Mouse (Mus musculus): ENCODE data around the gene Coq6. TPM values are rescaled to one million over a fixed set of nuclear protein-coding genes. Genes with fewer than 3 reads are reported as not detected.

The Coq6 gene
- polyA plus RNA-seq, 2 experiments = 22.0 to 22.5 TPM

- no peak for TF ChIP-seq EP300 (IDR thresholded peaks at IDR 0.05; ENCODE audit: low read depth)
- no peak for TF ChIP-seq CTCF (IDR thresholded peaks at IDR 0.05; ENCODE audit: low read depth)
- Histone ChIP-seq H3K27me3 (ENCODE audit: control insufficient read depth, insufficient read depth, low read length) (no peaks in the 10 kb centered on the region), H3K4me2 (ENCODE audit: low read depth) (no peak overlapping the region), H3K9me3 (ENCODE audit: control insufficient read depth, low read length) (no peaks in the 10 kb centered on the region), H3K4me3 (ENCODE audit: insufficient read depth in 1 of 2, low read depth in 2 of 2, low read length in 2 of 2) (no peak overlapping the region), H3K4me1 (replicated peaks; ENCODE audit: control insufficient read depth in 2 of 2, insufficient read depth in 2 of 2, low read length in 1 of 2) (peaks cover 10 to 16% of the 10 kb centered on the region in 2 experiments), H3K27ac (no peak overlapping the region), H3K36me3 (replicated peaks; ENCODE audit: control insufficient read depth, insufficient read depth, low read depth) (no peaks in the 10 kb centered on the region), H3K9ac (replicated peaks) (no peak overlapping the region)
- no peak for ATAC-seq (ENCODE audit: insufficient read depth)
- WGBS (ENCODE audit: insufficient replicate concordance) = 83% methylated on average over 6 of the region's 6 CpGs
- DNase-seq (ENCODE audit: low read depth in 3 of 3, low spot score in 3 of 3) = no peak
Measured at GRCm38 (mm10) chr12:84404541-84404940, 43.1 kb downstream of the Coq6 start.

DNA sequence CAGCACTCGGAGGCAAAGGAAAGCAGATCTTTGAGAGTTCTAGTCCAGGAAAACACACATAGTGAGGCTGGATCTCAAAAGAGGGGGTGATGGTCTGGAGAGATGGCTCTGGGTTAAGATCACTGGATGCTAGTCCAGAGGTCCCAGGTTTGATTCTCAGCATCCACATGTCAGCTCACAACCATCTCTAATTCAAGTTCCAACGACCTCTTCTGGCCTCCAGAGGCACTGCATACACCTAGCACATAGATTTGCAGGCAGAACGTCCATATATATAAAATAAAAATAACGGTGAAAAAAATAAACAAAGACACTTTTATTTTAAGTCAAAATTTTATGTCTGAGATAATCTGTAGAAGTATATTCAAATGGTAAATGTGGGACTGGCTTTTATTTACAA is 45.8 kb downstream of the Coq6 start:
- TF ChIP-seq CTCF (IDR thresholded peaks at IDR 0.05; ENCODE audit: low read depth) (no peak), EP300 (IDR thresholded peaks at IDR 0.05; ENCODE audit: low read depth) (no peak)
- ATAC-seq (ENCODE audit: insufficient read depth) = no peak
- H3K36me3 ChIP-seq (replicated peaks; ENCODE audit: control insufficient read depth, insufficient read depth, low read depth) = no peaks in the 10 kb centered on the region
- H3K4me2 ChIP-seq (ENCODE audit: low read depth) = peak overlapping the region; percentile 91; the same call in 1 of the 2 replicates
- no peaks in the 10 kb centered on the region for H3K9me3 ChIP-seq (ENCODE audit: control insufficient read depth, low read length)
- no peaks in the 10 kb centered on the region for H3K27me3 ChIP-seq (ENCODE audit: control insufficient read depth, insufficient read depth, low read length)
- peaks cover 4 to 8% of the 10 kb centered on the region in 2 experiments for H3K4me1 ChIP-seq (replicated peaks; ENCODE audit: control insufficient read depth in 2 of 2, insufficient read depth in 2 of 2, low read length in 1 of 2)
- H3K9ac ChIP-seq (replicated peaks) = no peak overlapping the region
- H3K27ac ChIP-seq = no peak overlapping the region
- DNase-seq (ENCODE audit: low read depth in 3 of 3, low spot score in 3 of 3) = no peak
- WGBS (ENCODE audit: insufficient replicate concordance) = 49% methylated on average over 4 of the region's 4 CpGs
- no peak overlapping the region for H3K4me3 ChIP-seq (ENCODE audit: insufficient read depth in 1 of 2, low read depth in 2 of 2, low read length in 2 of 2)

DNA sequence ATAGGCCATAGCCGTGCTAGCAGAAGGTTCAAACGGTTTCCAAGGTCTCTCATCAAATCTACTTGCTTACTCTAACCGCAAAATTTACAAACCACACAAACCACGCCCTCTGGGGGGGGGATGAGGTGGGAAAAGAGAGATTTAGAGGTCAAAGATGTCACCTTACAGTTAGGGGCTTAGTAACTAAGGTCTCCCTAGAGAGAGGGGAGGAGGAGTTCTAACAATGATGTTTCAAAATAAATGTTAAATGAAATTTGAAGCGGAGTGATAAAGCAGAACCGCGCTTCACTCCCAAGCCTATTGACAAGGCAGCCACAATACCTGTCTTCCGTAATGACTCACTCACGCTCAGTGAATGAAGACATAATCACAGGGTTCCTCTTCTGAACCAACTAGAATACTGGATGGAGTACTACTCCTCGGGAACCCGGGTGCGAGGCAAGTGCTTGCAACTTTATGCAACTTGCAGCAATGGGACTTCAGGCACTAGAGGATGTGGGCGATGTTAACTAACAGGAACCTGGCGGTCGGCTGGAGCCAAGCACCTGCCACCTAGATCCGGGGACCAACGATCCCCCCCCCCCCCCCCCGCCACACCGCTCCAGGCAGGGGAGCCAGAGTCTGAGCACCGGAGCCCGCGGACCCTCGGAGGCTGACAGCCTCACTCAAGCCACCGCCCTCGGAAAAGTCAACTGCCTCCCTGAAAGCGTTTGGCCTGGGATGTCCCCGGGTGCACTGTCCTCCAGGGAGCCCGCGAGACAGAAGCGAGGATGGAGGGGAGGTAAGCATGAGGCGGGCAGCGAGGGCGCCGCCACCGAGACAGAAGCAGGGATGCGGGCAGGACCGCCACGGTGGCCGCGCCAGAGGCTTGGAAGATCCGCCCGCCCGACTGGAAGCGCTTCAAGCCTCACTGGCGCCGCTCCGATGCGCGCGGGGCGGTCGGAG is 46.7 kb downstream of the Coq6 start:
- H3K9ac ChIP-seq (replicated peaks) = peak overlapping the region; percentile 84
- H3K9me3 ChIP-seq (ENCODE audit: control insufficient read depth, low read length) = no peaks in the 10 kb centered on the region
- WGBS (ENCODE audit: insufficient replicate concordance) = under 1% methylated on average over 50 of the region's 52 CpGs
- DNase-seq (ENCODE audit: low read depth in 3 of 3, low spot score in 3 of 3) = peak in 1 of 3 experiments; percentile 49
- H3K4me3 ChIP-seq (ENCODE audit: insufficient read depth in 1 of 2, low read depth in 2 of 2, low read length in 2 of 2) = peak overlapping the region; percentile 82 to 84
- H3K4me1 ChIP-seq (replicated peaks; ENCODE audit: control insufficient read depth in 2 of 2, insufficient read depth in 2 of 2, low read length in 1 of 2) = peaks cover 4 to 8% of the 10 kb centered on the region in 2 experiments
- peak overlapping the region; percentile 91 for H3K4me2 ChIP-seq (ENCODE audit: low read depth)
- no peaks in the 10 kb centered on the region for H3K27me3 ChIP-seq (ENCODE audit: control insufficient read depth, insufficient read depth, low read length)
- H3K27ac ChIP-seq = peak overlapping the region; percentile 41
- TF ChIP-seq CTCF (IDR thresholded peaks at IDR 0.05; ENCODE audit: low read depth) = no peak
- TF ChIP-seq EP300 (IDR thresholded peaks at IDR 0.05; ENCODE audit: low read depth) = no peak
- no peaks in the 10 kb centered on the region for H3K36me3 ChIP-seq (replicated peaks; ENCODE audit: control insufficient read depth, insufficient read depth, low read depth)
- peak; percentile 68 for ATAC-seq (ENCODE audit: insufficient read depth)

DNA sequence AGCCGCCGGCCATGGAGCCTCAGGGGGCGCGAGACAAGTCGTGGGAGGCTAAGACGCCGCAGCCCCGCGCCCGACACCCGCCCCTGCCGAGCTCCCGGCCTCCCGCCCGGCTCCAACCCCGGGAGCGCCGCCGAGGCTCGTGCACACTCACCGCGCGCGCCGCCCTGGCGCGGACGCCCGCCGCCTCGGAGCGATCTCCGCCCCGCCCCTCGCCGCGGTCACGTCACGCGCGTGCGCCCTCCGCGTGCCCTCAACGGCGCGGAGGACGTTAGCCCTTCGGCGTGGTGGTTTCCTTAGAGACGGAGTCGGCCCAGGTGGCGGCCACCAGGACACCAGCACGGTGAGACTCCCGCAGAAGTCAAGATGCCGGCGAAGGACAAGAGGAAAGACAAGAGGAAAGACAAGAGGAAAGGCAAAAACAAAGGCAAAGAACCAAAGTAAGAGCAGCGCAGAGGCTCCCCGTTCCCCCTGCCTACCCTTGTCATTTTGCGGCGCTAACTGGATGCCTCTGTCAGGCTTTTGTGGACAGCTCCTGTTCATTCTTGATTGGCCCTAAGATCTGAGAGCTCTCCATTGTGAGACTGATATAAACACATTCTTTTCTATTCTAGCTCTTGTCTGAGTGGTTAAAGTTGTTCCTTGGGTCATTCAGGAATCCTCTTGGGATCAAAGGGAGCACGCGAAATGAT is 47.5 kb downstream of the Coq6 start, which contains the start of the genes Entpd5 and Bbof1:
Gene Entpd5 (minus strand): TSS at position 211 of the 689 bp plus-strand sequence.
Gene Bbof1 (plus strand): TSS at position 253 of the 689 bp plus-strand sequence.
- DNase-seq (ENCODE audit: low read depth in 3 of 3, low spot score in 3 of 3) (peak; percentile 66 to 69 (median 68)), ATAC-seq (ENCODE audit: insufficient read depth) (peak; percentile 95)
- H3K27ac ChIP-seq = peak within 1 kb of the TSS; percentile 41
- no peaks in the 10 kb centered on the region for H3K9me3 ChIP-seq (ENCODE audit: control insufficient read depth, low read length)
- no peaks in the 10 kb centered on the region for H3K27me3 ChIP-seq (ENCODE audit: control insufficient read depth, insufficient read depth, low read length)
- TF ChIP-seq CTCF (IDR thresholded peaks at IDR 0.05; ENCODE audit: low read depth) (no peak), EP300 (IDR thresholded peaks at IDR 0.05; ENCODE audit: low read depth) (no peak)
- peak within 1 kb of the TSS; percentile 82 to 84 for H3K4me3 ChIP-seq (ENCODE audit: insufficient read depth in 1 of 2, low read depth in 2 of 2, low read length in 2 of 2)
- WGBS (ENCODE audit: insufficient replicate concordance) = 2% methylated on average over 63 of the region's 63 CpGs
- peak within 1 kb of the TSS; percentile 91 for H3K4me2 ChIP-seq (ENCODE audit: low read depth)
- H3K4me1 ChIP-seq (replicated peaks; ENCODE audit: control insufficient read depth in 2 of 2, insufficient read depth in 2 of 2, low read length in 1 of 2) = peaks cover 4 to 8% of the 10 kb centered on the region in 2 experiments
- H3K36me3 ChIP-seq (replicated peaks; ENCODE audit: control insufficient read depth, insufficient read depth, low read depth) = no peaks in the 10 kb centered on the region
- H3K9ac ChIP-seq (replicated peaks) = peak within 1 kb of the TSS; percentile 84

Measured in liver, embryonic 14.5 days (tissue).